Mouse (Mus musculus) fat pad, adult 2 months (tissue): ENCODE results near the gene Ssr2.

ENCODE experiments used
- DNase-seq: peaks from one replicate; pipeline ENCODE4 v3.0.0-alpha.2; 2011; ENCODE audit warnings: low read depth, low spot score; ENCODE audit errors: extremely low read depth

Gene Ssr2

DNA sequence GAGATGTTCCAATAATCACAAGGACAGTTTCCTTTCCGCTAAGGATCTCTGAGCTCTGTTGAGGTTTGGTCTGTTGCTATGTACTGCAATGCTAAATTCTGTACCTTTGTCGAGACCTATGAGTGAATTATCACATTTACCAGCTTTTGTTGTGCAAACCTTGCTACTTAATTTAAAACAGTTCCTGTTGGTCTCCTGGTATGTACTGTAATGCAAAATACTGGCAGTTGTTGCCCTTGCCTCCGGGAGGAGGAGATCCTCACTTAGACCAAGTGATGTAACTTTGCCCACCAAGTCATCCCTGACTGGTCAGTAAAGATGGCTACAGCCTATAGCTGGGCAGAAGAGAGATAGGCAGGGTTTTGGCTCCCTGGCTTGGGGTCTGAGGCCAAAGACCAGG is at the start of gene Ssr2:
TSS of gene Ssr2 (plus strand) at position 337 of the 400 bp plus-strand sequence.
- no peak for DNase-seq

GRCm38 (mm10) chr3:88526157-88527131 is 49.2 kb upstream of the Ssr2 start:
- no peak for DNase-seq

- DNase-seq, result no peak
Measured at GRCm38 (mm10) chr3:88527565-88527964, 48.1 kb upstream of the Ssr2 start.

- no peak for DNase-seq
Measured at GRCm38 (mm10) chr3:88528646-88529045, 47.0 kb upstream of the Ssr2 start.

DNA sequence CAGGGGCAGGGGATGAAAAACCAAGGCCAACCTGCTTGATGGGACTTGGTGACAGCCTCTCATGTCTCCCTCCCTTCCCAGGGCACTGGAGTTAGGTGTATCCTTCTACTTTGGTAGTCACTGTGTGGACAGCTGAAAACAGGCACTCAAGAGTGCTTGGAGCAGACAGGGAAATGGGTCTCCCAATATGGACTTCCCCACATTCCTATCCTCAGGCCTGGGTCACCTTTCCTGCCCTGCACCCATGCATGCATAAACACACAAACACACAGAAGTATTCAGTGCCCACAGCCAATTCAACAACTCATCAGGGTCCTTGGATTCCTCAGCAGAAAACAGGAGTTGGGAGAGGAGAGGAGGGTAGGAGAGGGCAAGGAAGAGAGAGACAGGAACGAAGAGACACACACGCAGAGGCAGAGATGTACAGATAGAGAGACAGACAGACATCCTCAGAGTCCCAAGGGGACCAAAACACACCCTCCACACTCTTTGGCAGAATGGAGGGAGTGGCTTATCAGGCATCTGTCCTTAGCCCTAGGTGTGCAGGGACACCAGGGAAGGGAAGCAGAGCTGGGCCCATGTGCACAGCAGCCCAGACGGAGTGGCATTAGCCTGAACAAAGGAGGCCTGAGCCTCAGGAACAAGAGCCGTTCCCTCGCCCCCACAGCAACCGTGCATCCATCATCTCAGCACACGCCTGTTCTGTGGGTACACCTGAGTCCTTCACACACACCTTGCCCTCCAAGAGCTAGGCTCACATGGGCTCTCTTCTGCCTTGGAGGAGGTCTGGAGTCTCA is 46.3 kb upstream of the Ssr2 start:
- DNase-seq, result no peak

GRCm38 (mm10) chr3:88530082-88530864 is 45.4 kb upstream of the Ssr2 start:
- no peak for DNase-seq

GRCm38 (mm10) chr3:88531348-88532298 is 44.1 kb upstream of the Ssr2 start:
- DNase-seq, result no peak

DNA sequence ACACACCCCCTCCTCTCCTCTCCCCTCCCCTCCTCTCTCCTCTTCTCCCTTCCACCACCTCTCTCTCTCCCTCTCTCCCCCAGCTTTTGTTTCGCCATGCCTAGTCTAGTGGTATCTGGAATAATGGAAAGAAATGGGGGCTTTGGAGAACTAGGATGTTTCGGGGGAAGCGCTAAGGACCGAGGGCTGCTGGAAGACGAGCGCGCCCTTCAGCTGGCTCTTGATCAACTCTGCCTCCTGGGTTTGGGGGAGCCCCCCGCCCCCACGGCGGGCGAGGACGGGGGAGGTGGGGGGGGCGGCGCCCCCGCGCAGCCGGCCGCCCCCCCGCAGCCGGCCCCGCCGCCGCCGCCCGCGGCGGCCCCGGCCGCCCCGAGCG is 43.4 kb upstream of the Ssr2 start, which contains the start of gene Mex3a:
TSS of gene Mex3a (plus strand) at position 97 of the 376 bp plus-strand sequence.
- no peak for DNase-seq

- DNase-seq, result no peak
Measured at GRCm38 (mm10) chr3:88532689-88533511, 42.8 kb upstream of the Ssr2 start.

- no peak for DNase-seq
Measured at GRCm38 (mm10) chr3:88533706-88534105, 42.0 kb upstream of the Ssr2 start.

DNA sequence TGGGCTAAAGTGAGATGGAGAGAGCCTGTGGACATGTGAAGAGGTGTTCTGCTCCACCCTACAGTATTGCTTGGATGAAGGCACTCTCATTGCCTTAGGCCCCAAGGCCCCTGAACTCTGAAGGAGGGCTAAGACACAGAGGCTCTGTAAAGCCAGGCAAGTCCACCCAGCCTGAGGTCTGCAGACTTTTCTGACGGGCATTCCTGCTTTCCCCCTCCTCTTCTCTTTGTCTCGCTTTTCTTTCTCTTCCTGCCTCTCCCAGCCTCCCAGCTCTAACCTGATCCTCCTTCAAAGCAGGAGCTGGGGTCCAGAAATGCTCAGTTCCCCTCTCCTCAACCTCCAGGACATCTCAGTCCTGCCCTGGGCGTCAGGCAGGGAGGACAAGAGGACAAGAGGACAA is 40.7 kb upstream of the Ssr2 start:
- DNase-seq, result no peak

DNA sequence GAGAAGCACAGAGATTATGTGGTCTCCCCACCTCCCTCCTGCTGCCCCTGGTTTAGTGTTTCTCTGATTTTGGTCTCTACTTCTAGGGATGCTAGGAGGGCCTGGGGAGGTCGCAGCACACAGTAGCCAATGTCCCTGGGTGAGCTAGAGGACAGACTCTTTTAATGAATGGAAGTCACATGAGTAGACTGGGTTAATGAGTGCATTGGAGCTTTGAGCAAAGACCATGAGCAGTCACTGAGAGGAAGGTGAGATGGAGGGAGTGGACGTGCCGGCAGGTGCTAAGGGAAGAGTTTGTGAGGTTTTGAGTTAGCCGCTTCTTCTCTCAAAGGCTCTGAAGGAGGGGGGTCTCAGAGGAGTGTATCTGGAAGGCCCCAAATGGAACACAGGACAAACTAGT is 40.1 kb upstream of the Ssr2 start:
- no peak for DNase-seq

GRCm38 (mm10) chr3:88536103-88536930 is 39.4 kb upstream of the Ssr2 start:
- no peak for DNase-seq

GRCm38 (mm10) chr3:88537146-88537545 is 38.5 kb upstream of the Ssr2 start:
- DNase-seq, result no peak

GRCm38 (mm10) chr3:88538271-88539145 is 37.2 kb upstream of the Ssr2 start:
- DNase-seq, result no peak

GRCm38 (mm10) chr3:88539397-88539796 is 36.3 kb upstream of the Ssr2 start:
- DNase-seq, result no peak

- no peak for DNase-seq
Measured at GRCm38 (mm10) chr3:88540085-88540484, 35.6 kb upstream of the Ssr2 start.
